Mouse (Mus musculus): Measurements from ENCODE around the gene Hsd11b1.

DNA sequence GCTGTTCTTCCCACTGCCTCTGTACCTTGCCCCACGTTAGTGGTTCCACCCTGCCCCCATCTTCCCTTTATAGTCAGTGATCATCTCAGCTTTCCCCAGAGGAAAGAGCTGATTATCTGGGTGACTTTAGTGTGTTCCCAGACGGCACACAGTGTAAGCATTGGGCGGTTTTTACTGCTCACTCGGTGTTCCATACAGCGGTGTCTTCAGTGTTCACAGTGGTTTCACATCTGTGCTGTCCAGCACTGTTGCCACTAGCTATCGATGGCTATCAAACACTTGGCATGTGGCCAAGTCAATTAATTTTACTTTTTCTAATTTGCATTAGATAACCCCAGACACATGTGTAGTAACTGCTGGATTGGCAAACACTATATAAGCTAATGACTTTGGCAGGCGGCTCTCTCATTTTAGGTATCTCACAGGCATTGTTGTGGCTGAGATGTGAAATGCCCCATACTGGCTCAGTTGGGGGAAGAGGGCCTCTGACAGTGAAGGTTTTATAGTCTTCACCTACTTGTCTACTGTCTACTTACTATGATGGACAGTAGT is 20.4 kb upstream of the Hsd11b1 start:
- TF ChIP-seq CTCF (IDR thresholded peaks at IDR 0.05; ENCODE audit: control insufficient read depth, insufficient read depth, insufficient read length), result no peak
- no peak for TF ChIP-seq USF1 (IDR thresholded peaks at IDR 0.05; ENCODE audit: low read depth)
- TF ChIP-seq MYOD1 (IDR thresholded peaks at IDR 0.05; ENCODE audit: control insufficient read depth, insufficient read length, low read depth), result no peak
- TF ChIP-seq MYOG (IDR thresholded peaks at IDR 0.05; ENCODE audit: control insufficient read depth, extremely low read depth, insufficient read length), result no peak
- TF ChIP-seq FOSL1 (IDR thresholded peaks at IDR 0.05; ENCODE audit: insufficient read depth, low read length, poor library complexity, severe bottlenecking), result no peak
- TF ChIP-seq MAX (IDR thresholded peaks at IDR 0.05), result no peak
